Mouse (Mus musculus): ENCODE data around the gene Vps25. TPM values are rescaled to one million over a fixed set of nuclear protein-coding genes. Genes with fewer than 3 reads are reported as not detected.

The Vps25 gene
- total and polyA plus RNA-seq, 3 experiments, result 105 to 211 (median 132) TPM

DNA sequence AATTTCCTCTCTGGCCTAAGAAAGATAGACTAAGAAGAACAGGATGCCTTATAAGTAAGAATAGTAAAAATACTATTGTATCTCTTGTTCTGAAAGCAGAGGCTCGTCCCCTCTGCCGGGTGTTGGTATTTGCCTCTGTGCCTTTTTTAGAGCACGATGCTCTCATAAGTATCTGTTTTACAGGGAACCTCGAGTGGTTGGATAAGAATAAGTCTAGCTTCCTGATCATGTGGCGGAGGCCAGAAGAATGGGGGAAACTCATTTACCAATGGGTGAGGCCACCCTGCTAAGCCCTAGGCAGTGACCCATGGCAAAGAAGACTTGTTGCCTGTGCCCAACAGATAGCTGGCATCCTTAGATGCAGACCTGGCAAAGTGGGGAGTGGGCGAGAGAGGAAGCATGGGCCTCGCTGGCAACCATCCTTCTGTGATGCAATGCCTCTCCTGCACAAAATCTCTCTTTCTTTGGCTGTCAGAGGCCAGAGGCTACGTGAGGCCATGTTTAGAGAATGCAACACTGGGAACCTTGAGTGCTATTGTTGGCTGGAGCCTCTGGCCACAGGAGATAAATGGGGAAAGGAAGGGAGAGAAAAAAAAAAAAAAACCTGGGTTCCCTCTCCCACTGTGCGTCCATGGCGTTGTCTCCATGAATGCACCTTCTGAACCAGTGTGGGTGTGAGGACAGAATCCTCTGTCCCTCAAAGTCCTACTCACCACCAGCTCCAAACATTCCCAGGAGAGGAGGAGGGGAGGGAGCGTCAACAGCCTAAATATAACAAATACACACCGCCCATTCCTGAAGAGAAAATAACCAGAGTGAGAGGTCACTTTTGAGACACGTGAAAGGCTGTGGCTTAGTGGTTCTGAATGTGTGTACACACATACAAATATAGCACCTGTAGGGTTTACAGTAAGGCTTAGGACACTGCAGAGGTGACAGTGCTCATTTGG lies 2.6 kb downstream of the Vps25 start:
- H3K9ac ChIP-seq (ENCODE audit: insufficient read depth, low read depth), result no peak overlapping the region
- dilution Hi-C loops (cut with MboI; ENCODE audit: extremely low pct_ligation_motif_present, extremely low pct_unique_long_range_greater_than_20kb, low sequenced_read_pairs) (no loop called here), in situ Hi-C loops (cut with MboI; ENCODE audit: low pct_ligation_motif_present, low pct_unique_long_range_greater_than_20kb, low sequenced_read_pairs) (no loop called here)
- no peak overlapping the region for H3K27ac ChIP-seq (ENCODE audit: insufficient read depth, low read depth)
- H3K4me3 ChIP-seq (replicated peaks in 1 of 3; ENCODE audit: low read depth in 2 of 3, low read length in 2 of 3, poor library complexity in 1 of 3), result no peak overlapping the region
- peaks cover 4 to 54% of the 10 kb centered on the region in 2 experiments; a peak in 3 of 4 replicates for H3K4me1 ChIP-seq (ENCODE audit: control insufficient read depth in 1 of 2, insufficient read depth in 2 of 2)
- peaks cover 12% of the 10 kb centered on the region for H3K79me2 ChIP-seq (replicated peaks; ENCODE audit: control insufficient read depth, extremely low read depth, insufficient read depth, poor library complexity, severe bottlenecking)
- peaks cover 5% of the 10 kb centered on the region for H3K27me3 ChIP-seq (replicated peaks)
- peaks cover 27 to 51% of the 10 kb centered on the region in 2 experiments for H3K36me3 ChIP-seq (replicated peaks in 1 of 2; ENCODE audit: control insufficient read depth in 1 of 2, insufficient read depth in 1 of 2, low read length in 1 of 2)
- DNase-seq (ENCODE audit: extremely low read depth), result no peak
- H3K9me3 ChIP-seq (replicated peaks; ENCODE audit: low read length), result no peaks in the 10 kb centered on the region
- no peak overlapping the region for H3K4me2 ChIP-seq (ENCODE audit: insufficient read depth, low read depth, poor library complexity, severe bottlenecking)
- TF ChIP-seq UBTF (IDR thresholded peaks at IDR 0.05; ENCODE audit: low read depth, low read length) (no peak), RCOR1 (conservative IDR thresholded peaks at IDR 0.05; ENCODE audit: low read depth, low read length) (no peak), ZMIZ1 (IDR thresholded peaks at IDR 0.05; ENCODE audit: low read depth, low read length) (no peak), ETS1 (conservative IDR thresholded peaks at IDR 0.05; ENCODE audit: low read depth, low read length) (no peak), IRF4 (IDR thresholded peaks at IDR 0.05; ENCODE audit: low read depth, low read length) (no peak), ZNF384 (IDR thresholded peaks at IDR 0.05; ENCODE audit: low read depth, low read length) (no peak), CTCF (conservative IDR thresholded peaks at IDR 0.05 in 1 of 2, IDR thresholded peaks at IDR 0.05 in 1 of 2; ENCODE audit: low read depth in 2 of 2, low read length in 2 of 2) (no peak), MAZ (IDR thresholded peaks at IDR 0.05; ENCODE audit: low read depth, low read length) (no peak), USF1 (IDR thresholded peaks at IDR 0.05; ENCODE audit: low read depth, low read length) (no peak), ZC3H11A (IDR thresholded peaks at IDR 0.05; ENCODE audit: low read depth, low read length) (no peak), TBP (conservative IDR thresholded peaks at IDR 0.05; ENCODE audit: low read depth, low read length) (no peak), CHD1 (IDR thresholded peaks at IDR 0.05; ENCODE audit: low read depth, low read length) (no peak), E2F4 (IDR thresholded peaks at IDR 0.05; ENCODE audit: insufficient replicate concordance, low read depth, low read length) (no peak), MEF2A (IDR thresholded peaks at IDR 0.05; ENCODE audit: borderline replicate concordance, low read depth, low read length) (no peak)

DNA sequence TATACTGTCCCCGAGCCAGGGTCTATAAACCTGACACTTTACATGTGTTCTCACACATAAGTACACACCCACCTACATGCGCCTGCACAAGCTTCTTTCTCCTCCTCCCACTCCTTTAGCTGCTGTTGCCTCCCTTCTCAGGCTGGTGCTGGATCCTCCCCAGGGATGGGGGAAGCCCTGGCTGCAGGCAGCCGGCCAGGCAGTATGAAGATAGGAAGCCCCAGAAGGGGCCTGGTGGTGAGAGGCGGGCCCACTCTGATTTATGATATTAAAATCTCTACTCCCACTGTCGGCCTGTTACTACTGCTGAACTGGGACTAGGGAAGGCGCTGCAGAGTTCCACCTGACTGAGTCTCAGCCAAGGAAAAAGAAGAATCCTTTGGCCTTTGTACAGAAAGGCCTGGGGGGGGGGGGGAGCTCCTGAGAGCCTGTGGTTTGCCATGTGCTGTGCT lies 5.8 kb downstream of the Vps25 start:
- no peak for DNase-seq (ENCODE audit: extremely low read depth)
- no peak overlapping the region for H3K9ac ChIP-seq (ENCODE audit: insufficient read depth, low read depth)
- in situ Hi-C loops (cut with MboI; ENCODE audit: low pct_ligation_motif_present, low pct_unique_long_range_greater_than_20kb, low sequenced_read_pairs), result no loop called here
- peaks cover 4 to 45% of the 10 kb centered on the region in 2 experiments; a peak in 3 of 4 replicates for H3K4me1 ChIP-seq (ENCODE audit: control insufficient read depth in 1 of 2, insufficient read depth in 2 of 2)
- dilution Hi-C loops (cut with MboI; ENCODE audit: extremely low pct_ligation_motif_present, extremely low pct_unique_long_range_greater_than_20kb, low sequenced_read_pairs), result no loop called here
- H3K27me3 ChIP-seq (replicated peaks), result no peaks in the 10 kb centered on the region
- H3K4me2 ChIP-seq (ENCODE audit: insufficient read depth, low read depth, poor library complexity, severe bottlenecking), result no peak overlapping the region
- H3K4me3 ChIP-seq (replicated peaks in 1 of 3; ENCODE audit: low read depth in 2 of 3, low read length in 2 of 3, poor library complexity in 1 of 3), result no peak overlapping the region
- TF ChIP-seq ZNF384 (IDR thresholded peaks at IDR 0.05; ENCODE audit: low read depth, low read length), result no peak
- TF ChIP-seq ETS1 (conservative IDR thresholded peaks at IDR 0.05; ENCODE audit: low read depth, low read length), result no peak
- TF ChIP-seq HCFC1 (IDR thresholded peaks at IDR 0.05; ENCODE audit: low read depth, low read length), result no peak
- TF ChIP-seq SIN3A (IDR thresholded peaks at IDR 0.05; ENCODE audit: low read length), result no peak
- TF ChIP-seq TCF12 (IDR thresholded peaks at IDR 0.05; ENCODE audit: low read depth, low read length), result no peak
- peaks cover 27 to 75% of the 10 kb centered on the region in 2 experiments for H3K36me3 ChIP-seq (replicated peaks in 1 of 2; ENCODE audit: control insufficient read depth in 1 of 2, insufficient read depth in 1 of 2, low read length in 1 of 2)
- peaks cover 7% of the 10 kb centered on the region for H3K79me2 ChIP-seq (replicated peaks; ENCODE audit: control insufficient read depth, extremely low read depth, insufficient read depth, poor library complexity, severe bottlenecking)
- H3K27ac ChIP-seq (ENCODE audit: insufficient read depth, low read depth), result no peak overlapping the region
- H3K9me3 ChIP-seq (replicated peaks; ENCODE audit: low read length), result no peaks in the 10 kb centered on the region

Measured in CH12.LX (cell line).